Mouse (Mus musculus) retina, adult 2 months (tissue): ENCODE data around the gene Chkb.

ENCODE experiments used
- DNase-seq: peaks from one replicate; pipeline ENCODE4 v3.0.0-alpha.2; 2012; ENCODE audit warnings: low read depth, low spot score

The Chkb gene

DNA sequence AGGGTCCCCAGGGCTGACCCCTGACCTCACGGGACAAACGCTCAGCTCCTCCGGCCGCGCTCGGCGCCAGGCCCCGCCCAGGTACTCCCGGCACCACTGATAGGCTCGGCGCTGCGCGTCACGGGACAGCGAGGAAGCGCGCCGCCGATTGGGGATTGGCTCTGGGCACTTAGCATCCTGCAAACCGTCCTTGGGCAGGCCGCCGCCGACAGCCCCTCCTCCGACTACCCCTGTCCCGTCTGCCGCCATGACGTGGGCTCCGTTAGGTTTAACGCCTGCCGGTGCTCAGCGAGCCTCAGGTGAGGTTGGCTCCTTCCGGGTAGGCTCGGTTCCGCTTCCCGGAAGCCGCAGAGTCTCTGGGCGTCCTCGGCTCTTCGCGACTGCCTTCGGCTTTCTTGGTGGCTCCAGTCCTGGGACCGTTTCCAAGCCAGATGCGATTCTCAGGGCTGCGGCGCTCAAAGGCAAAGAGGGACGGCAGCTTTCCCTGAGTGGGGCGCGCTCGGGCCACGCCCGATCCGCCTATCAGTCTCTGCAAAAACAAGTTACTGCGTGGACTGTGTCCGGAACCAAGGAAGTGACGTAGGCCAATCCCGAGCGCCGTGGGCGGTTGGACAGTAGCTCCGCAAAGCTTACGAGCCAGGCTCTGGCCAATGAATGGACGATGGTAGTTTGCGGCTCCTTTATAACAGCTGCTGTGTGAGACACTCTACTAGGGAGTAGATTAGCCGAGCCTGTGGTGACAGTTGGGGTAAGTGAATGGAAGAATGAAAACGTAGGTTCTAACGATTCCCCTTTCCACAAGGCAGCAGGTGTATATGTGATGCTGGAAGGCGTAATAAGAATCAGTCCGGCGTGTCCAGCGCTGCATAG lies at the start of gene Chkb, which contains the start of the genes C730034F03Rik and Gm44502:
Gene Chkb (minus strand): TSS at position 557 of the 870 bp plus-strand sequence.
Gene C730034F03Rik (plus strand): TSS at position 238 of the 870 bp plus-strand sequence.
Gene Gm44502 (minus strand): TSS at position 345 of the 870 bp plus-strand sequence.
- DNase-seq = peak; percentile 87

DNA sequence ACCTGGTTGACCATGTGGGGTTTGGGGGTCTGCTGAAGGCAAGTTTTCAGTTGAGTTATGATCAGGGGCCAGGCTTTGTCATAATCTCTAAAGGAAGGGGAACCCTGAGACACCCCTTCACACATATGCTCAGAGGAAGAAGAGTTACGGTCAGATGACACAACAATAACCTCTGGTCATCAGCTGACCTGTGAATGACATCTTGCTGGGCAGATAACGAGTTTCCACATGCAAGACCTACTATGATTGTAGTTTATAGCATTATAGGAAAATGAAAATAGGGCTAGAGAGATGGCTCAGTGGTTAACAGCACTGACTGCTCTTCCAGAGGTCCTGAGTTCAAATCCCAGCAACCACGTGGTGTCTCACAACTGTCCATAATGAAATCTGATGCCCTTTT lies 48.9 kb upstream of the Chkb start:
- no peak for DNase-seq

DNA sequence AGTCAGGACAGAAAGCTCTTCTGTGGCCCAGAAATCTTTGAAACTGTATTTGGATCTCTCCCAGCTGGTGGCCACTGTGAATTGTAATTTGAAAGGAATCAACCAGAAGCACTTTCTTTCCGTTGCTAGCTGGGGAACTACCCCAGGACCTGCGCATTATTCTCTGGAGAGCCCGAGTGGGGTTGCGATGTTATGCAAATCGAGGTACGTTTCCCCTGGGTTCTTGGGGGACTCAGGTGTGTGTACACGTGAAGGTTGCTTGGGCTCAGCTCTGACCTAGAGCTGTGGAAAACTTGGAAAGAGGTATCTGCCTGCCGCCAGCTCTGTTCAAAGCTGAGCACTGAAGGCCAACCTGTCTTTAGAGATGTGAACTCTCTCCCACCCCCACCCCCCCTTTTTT lies 48.1 kb upstream of the Chkb start:
- DNase-seq = no peak

DNA sequence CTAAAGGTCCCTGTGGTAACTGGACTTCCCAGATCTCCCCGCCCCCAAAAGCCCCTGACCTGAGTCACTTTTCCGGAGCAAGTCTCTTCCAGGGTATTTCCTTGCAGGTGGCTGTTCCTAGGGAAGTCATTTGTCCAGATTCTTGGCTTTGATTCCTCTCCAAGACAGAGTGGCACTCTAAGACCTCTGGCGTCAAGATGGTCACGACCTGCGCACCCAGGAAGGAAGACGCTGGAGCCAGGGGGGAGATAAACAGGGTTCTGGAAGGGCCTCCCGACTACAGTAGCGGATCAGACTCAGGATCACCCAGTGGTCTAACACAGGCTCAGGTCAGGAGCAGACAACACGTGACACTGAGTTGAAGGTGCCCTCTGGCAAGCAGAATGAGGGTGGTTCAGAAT lies 47.4 kb upstream of the Chkb start, which contains the start of gene Arsa:
Gene Arsa (minus strand): TSS at position 335 of the 401 bp plus-strand sequence.
- DNase-seq = no peak

DNA sequence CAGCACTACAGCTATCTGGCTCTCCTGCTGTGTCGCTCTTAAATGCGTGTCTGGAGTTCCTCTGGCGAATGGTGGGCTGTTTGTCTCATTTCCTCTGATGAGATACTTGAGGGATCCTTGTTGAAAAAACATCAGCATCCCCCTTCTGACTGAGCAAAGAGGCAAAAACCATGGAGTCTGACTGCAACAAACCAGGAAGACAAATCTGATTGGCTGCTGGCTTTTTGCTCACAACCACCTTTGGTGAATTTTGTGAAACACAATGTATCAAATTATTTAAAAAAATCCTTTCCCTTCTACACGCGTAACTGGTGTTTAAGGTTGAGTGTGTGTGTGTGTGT lies 46.7 kb upstream of the Chkb start:
- no peak for DNase-seq

DNA sequence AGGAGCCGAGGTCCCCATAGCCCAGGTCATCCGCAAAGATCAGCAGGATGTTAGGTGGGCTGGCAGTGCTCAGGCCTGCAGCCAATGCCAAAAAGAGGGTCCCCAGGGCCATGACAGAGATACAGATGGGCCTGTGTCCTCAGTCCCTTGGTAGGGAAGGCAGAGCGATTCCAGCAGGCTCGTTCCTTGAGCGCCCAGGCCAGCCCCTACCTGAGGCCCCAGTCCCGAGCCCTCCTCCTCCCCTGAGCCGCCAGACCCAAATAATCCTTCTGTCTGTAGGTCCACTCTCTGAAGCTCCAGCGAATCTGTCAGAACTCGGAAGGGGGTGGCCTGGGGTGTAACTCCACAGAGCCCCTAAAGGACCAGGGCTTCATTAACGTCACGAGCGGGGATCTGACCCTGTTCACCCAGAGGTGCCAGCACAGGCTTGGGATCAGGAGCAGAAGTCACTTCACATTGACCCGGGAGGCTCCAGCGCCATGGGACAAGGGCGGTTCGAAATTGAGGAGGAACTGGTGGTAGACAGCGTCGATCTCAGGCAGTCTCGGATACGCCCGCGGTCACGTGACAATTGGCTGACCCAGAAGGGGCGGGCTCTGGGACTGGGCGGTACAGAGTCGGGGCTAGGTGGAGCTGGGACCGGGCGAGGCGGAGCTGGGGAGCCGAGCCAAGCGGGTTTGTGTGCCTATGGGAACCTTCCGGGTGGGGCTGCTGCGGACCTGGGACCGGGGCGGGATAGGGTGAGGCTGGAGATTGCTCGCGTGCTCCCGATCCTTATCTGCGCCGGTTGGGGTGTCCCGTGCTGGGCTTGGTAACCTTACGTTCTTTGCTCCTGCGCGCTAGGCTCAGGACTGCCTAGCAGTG lies 46.1 kb upstream of the Chkb start:
- peak; percentile 52 for DNase-seq

DNA sequence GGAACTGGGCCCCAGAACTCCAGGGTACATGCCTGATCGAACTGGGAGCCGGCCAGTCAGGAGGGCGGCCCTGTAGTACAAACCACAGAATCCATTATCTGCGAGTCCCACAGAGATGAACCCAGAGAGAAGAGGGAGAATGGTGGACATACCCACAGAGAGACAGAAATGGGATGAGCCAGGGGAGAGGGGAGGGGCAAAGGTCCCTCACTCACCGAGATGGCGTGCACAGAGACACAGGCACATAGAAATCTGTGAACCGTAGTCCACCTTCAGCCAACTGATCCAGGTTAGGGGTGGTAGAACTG lies 45.5 kb upstream of the Chkb start:
- no peak for DNase-seq

DNA sequence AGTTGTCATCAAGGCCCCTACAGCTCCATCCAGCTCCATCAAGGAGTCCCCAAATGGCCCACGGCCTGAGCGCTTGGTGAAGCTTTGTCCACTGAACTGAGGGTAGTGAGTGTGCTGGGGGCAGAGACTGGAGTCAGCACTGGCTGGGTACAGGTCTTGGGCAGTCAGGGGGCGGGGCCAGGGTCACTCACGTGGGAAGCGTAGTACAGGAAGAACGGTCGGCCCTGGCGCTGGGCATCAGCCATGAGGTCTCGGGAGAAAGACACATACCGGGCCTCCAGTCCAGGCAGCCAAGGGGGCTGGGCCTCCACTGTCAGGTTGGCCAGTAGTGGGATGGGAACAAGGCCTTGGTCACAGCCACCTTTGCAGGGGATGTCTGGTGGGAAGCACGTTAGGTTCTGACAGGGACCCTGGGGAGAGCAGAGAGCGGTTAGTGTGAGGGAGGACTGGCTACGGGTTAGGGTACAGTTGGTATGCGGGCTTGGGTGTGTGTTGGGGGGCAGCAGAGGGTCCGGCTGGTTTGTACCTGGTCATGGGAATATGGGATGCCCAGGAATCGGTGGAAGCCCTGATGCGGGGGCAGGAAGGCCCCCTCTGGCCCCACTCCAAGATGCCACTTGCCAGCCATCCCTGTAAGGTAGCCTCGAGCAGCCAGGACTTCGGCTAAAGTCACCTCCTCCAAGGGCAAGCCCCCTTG lies 45.0 kb upstream of the Chkb start:
- DNase-seq = no peak

DNA sequence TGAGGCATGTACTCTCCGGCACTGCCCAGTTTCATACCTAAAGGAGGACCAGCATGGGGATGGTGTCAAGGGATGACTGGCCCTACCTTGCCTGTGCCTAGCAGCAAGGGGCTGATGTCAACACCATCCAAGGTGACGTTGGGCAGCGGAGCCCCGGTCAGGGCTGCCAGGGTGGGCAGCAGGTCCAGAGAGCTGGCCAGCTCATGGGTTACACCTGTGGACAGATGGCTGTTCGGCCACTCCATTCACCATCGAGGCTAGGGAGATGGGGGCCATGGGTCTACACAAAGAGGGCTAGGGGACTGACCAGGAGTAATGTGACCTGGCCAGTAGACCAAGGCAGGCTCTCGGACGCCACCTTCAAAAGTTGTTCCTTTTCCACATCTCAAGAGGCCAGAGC lies 44.2 kb upstream of the Chkb start:
- no peak for DNase-seq

DNA sequence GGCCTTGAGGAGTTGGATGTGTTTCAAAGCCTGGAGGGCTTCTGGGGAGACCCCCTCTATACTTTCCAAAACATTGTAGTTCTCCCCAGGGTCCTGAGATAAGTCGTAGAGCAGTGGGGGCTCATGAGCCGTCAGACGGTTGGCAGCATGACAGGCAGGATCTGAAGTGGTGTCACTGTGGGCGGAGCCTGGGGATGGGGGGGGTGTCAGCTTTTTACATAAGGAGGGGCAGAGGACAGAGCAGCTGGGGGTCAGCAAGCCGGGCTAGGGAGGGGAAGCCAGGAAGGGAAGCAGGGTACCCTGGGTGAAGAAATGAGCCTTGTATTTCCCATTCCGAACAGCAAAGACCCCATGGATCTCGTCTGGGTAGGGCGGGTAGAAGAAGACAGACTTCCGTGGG lies 43.7 kb upstream of the Chkb start:
- DNase-seq = no peak

DNA sequence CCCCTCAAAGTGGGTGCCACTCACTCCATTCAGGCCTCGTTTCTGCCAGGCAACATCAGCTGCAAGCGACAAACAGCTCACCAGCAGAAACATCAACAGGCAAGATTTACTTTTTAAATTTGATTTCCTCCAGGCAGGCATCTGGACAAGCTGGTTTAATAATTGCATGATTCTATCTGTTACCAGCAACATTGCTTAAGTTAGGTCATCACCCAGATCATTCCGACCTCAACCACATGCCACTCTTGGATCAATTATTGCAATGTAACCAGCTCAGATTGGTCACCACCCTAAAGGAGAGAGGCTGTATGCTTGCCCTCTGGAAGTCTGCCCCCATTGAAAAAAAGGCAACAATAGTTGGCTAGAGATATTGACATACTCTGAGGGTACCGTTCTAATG lies 41.8 kb upstream of the Chkb start:
- no peak for DNase-seq

DNA sequence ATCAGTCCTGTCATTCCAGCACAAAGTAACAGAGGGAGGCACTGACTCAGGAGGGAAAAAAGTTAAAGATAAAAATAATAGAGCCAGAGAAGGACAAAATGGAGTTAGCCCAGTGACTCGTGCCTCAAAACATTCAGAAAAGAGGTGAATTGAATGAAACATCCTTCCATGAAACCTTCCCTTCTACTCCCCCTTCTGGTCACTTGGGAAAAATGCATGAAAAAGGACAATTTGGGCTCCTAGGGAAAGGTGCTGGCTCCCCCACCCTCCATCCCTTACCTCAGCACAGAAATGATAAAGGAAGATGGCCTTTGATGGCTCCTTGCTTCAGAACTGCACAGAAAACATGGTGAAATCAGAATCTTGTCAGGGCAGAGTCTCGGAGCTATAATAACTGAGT lies 38.9 kb upstream of the Chkb start:
- DNase-seq = no peak

DNA sequence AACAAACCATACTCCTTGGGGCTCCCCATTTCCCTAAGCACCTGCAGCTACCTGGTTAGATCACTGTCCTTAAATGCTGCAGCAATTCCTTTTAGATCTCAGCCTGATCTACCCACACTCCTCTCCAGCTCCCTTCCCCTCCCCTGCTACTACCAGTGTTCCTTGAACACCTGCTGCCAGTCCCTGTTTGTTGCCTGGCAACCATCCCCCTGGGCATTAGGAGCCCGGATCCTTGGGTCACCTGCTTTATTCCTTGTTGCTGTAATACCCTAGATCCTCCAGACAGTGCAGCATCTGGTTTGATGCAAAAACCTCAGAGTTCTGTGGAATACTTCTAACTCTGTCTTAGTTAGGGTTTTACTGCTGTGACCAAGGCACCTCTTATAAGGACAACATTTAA lies 35.3 kb upstream of the Chkb start:
- DNase-seq = no peak

DNA sequence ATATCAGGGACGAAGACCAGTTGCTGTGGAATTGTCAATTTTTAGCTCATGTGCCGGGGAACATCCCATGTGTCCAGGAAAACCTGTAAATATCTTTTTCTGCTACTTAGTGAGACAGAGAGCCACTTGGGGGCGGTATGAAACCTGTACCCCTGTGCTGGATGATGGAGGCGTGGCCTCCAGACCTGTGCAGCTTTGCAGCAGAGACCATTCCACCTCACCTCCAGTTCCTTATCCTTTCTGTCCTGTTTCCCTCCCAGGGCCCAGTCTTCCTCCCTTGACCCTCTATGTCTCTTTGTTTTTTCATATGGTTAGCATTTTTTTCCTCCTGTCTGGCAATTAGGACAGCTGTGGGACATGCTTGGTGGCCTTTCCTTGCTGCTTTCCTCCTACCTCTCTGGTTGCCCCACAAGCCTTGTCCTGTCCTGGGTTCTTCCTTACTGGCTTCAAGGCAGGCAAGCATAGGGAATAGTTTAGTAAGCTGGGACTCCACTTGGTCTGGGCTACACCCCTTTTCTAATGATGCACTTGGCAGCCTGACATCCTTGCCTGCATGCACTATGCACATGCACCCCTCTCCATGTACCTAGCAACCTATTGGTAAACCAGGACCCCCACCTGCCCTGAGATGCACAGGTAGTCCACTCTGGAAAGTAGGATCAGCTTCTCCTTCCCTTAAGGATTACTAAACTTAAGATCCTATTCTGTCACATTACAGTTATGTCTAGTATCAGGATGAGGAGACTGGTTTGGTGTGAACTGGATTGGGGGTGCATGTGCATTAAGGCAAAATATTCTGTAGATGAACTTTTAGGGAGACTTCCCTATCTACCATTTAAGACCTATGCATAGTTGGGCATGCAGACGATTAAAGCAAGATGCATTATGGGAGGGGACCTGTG lies 33.9 kb upstream of the Chkb start:
- no peak for DNase-seq

DNA sequence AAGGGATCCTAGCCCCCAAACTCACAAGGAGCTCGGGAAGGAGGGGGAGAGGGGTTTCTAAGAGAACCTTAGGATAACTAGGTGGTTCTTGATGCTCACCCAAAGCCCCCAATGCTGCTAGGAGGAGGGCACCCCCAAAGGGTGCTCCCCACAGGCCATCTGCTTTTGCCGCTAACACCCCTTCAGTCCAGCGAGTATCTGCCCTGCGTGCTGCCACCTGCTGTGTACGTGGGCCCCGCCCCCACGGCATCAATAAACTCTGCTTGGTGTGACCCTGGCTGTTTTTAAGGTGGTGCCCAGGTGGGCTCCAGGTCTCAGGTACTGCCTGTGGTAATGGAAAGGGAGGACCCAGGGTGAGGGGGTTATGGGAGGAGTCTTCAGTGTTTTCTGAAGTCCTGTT lies 32.5 kb upstream of the Chkb start:
- no peak for DNase-seq

DNA sequence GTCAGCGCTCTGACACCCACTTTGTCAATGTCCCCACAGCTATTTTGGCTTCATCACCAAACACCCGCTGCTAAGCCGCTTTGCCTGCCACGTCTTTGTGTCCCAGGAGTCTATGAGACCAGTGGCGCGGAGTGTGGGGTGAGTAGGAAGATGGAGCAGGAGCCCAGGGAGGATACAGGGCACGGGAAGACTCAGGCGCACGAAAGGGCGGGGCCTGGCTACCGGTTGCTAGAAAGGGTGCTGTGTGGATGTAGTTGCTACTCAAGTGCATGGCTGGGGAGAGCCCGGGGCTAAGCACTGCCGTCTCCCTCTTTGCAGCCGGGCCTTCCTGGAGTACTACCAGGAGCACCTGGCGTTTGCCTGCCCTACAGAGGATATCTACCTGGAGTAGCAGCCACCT lies 31.6 kb upstream of the Chkb start:
- no peak for DNase-seq

DNA sequence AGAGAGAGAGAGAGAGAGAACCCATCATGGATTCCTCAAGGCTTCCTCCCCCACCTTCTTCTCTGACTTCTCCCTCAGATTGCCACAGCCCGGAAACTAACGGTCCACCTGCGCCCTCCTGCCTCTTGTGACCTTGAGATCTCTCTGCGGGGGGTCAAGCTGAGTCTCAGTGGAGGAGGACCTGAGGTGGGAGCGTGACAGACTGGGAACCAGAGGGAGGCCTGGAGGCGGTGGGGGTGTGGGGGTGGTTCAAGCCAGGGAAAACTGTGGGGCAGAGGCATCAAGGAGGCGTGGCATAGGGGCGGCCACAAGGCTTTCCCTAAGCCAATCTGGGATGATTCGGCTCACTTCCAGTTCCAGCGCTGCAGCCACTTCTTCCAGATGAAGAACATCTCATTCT lies 30.6 kb upstream of the Chkb start:
- no peak for DNase-seq

DNA sequence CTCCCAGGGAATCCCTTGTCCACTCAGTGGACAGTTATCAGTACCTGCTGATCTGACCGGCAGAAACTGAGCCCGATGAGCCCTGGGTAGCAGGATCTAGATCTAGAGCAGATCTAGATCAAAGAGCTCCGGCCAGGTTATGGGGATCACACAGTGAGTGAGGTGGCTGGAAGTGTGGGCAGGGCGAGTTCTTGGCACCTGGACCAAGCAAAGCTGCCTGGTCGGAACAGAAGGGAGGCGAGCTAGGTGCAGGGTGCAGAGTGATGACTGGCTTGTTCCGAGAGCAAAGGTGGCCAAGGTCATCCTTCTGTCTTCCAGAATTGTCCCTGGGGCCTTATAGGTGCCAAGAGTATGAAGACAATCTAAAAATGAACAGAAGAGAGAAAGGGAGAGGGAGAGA lies 30.1 kb upstream of the Chkb start:
- DNase-seq = no peak

DNA sequence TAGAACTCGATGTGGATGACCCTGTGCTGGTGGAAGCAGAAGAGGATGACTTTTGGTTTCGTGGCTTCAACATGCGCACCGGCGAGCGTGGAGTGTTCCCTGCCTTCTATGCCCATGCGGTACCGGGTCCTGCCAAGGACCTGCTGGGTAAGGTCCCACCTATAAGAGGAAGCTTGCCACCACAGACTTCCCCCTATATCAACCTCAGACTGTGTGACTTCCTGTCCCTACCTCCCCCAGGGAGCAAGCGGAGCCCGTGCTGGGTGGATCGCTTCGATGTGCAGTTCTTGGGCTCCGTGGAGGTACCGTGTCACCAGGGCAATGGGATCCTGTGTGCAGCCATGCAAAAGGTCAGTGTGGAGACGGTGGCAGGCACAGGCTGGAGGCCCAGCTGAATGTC lies 29.2 kb upstream of the Chkb start:
- no peak for DNase-seq

DNA sequence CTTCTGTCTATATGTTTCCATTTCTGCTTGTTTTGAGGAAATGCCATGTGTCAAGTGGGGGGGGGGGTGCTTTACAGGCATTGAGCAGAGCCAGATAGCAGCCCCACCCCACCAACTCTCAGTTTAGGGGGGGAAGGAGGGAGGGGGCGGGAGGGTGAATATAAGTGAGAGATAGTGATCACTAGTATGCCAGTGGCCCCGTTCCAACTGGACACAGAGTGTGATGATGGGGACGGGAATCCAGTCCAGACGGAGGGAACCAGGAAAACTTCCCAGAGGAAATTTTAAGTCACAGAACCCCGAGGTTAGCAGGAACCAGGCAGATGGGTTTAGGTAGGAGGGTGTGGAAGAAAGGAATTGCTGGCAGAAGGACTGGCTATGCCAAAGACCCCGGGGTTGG lies 25.9 kb upstream of the Chkb start:
- DNase-seq = no peak

DNA sequence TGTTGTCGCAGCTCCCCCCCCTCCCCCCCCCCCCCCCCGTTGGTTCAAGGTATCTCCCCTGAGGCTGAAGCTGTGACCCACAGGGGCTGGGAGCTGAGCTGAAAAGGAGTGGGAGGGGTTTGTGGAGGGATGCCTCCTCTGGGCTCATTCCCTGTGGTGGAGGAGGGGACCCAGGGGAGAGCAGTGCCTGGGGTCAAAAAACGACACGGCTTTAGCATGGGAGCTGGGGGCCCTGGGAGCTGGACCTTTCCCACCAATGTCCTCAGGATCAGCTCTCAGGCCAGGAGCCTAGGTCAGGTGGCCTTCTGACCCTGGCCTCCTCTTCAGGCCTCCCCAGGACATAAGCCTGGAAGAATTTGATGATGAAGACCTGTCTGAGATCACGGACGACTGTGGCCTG lies 25.1 kb upstream of the Chkb start:
- DNase-seq = no peak
